20 mouse cellular contexts compared by ENCODE assay signal in genomic region chr12:75543346-75543745, GRCm38 (mm10).
"Had no signal": no experiment of that assay in that cellular context is flagged by ENCODE, and none has a peak within 500 bp of the region (broad histone marks: within the 10 kb centered on the region; RNA-seq: fewer than 3 reads in every experiment).

No protein-coding gene starts in this region.

- H3K27me3 ChIP-seq: limb, embryonic 12.5 days; limb, embryonic 15.5 days; neural tube, embryonic 13.5 days; stomach, embryonic 15.5 days had no signal

- H3K4me3 ChIP-seq: limb, embryonic 12.5 days; limb, embryonic 15.5 days; myocyte; neural tube, embryonic 13.5 days; stomach, embryonic 15.5 days had no signal

- H3K36me3 ChIP-seq: limb, embryonic 12.5 days; limb, embryonic 15.5 days; neural tube, embryonic 13.5 days; stomach, embryonic 15.5 days had no signal

- ATAC-seq: liver, postnatal 0 days; lung, postnatal 0 days; midbrain, embryonic 16.5 days had no signal

- H3K4me2 ChIP-seq: limb, embryonic 12.5 days; limb, embryonic 15.5 days; liver, embryonic 11.5 days; lung, embryonic 14.5 days; neural tube, embryonic 13.5 days; stomach, embryonic 15.5 days had no signal

- DNase-seq: kidney, adult 2 months; kidney, postnatal 10 days; kidney, postnatal 4 days; left cerebral cortex, postnatal 4 days; liver, postnatal 0 days; lung, embryonic 14.5 days; right cerebral cortex, postnatal 25 days; spleen, adult 18-20 months; thymus, adult 18-20 months; thymus, postnatal 36 days had no signal

- H3K27ac ChIP-seq: limb, embryonic 12.5 days; liver, embryonic 14.5 days; macrophage; neural tube, embryonic 13.5 days; stomach, embryonic 15.5 days had no signal

- H3K9me3 ChIP-seq: limb, embryonic 12.5 days; limb, embryonic 15.5 days; neural tube, embryonic 13.5 days; stomach, embryonic 15.5 days had no signal

- H3K9ac ChIP-seq: limb, embryonic 12.5 days; limb, embryonic 15.5 days; liver, embryonic 14.5 days; liver, postnatal 0 days; lung, embryonic 14.5 days; neural tube, embryonic 13.5 days; stomach, embryonic 15.5 days had no signal
